Mouse (Mus musculus) spleen, postnatal 4 days (tissue): ENCODE measurements at regions not wholly inside any gene's neighbourhood (a gene's known extent, or its start where the extent isn't known, plus 50 kb on each side); places are given as distances from the start of the nearest gene placed in this dataset.

ENCODE experiments used
- DNase-seq, 2 experiments: peaks; one replicate each; pipeline ENCODE4 v3.0.0; 2022; ENCODE audit warnings: low spot score in 2 of 2

- no peak for DNase-seq
Observed at GRCm38 (mm10) chr4:119018573-119018972, 57.2 kb downstream of the Lao1 start.

GRCm38 (mm10) chr4:119019013-119019781 is 57.8 kb downstream of the Lao1 start:
- no peak for DNase-seq

- no peak for DNase-seq
Observed at GRCm38 (mm10) chr4:119022338-119022737, 61.0 kb downstream of the Lao1 start.

- DNase-seq = no peak
Observed at GRCm38 (mm10) chr4:119026237-119026861, 65.0 kb downstream of the Lao1 start.

GRCm38 (mm10) chr4:119028208-119028821 is 66.9 kb downstream of the Lao1 start:
- DNase-seq = peak in 1 of 2 experiments; percentile 34

- no peak for DNase-seq
Observed at GRCm38 (mm10) chr4:119029091-119029490, 67.7 kb downstream of the Lao1 start.

- no peak for DNase-seq
Observed at GRCm38 (mm10) chr4:119029735-119030134, 68.4 kb downstream of the Lao1 start.

GRCm38 (mm10) chr4:119030865-119031264 is 69.5 kb downstream of the Lao1 start:
- DNase-seq = no peak

- no peak for DNase-seq
Observed at GRCm38 (mm10) chr4:119033006-119033405, 71.6 kb downstream of the Lao1 start.

- DNase-seq = peak in 1 of 2 experiments; percentile 21
Observed at GRCm38 (mm10) chr4:119036582-119036981, 71.9 kb upstream of the Slc2a1 start.

- no peak for DNase-seq
Observed at GRCm38 (mm10) chr4:119040041-119040440, 68.5 kb upstream of the Slc2a1 start.

GRCm38 (mm10) chr4:119041616-119042015 is 66.9 kb upstream of the Slc2a1 start:
- DNase-seq = no peak

- no peak for DNase-seq
Observed at GRCm38 (mm10) chr4:119044005-119044677, 64.4 kb upstream of the Slc2a1 start.

- DNase-seq = no peak
Observed at GRCm38 (mm10) chr4:119044836-119045235, 63.7 kb upstream of the Slc2a1 start.

GRCm38 (mm10) chr4:119050867-119051353 is 57.6 kb upstream of the Slc2a1 start:
- DNase-seq = no peak

- DNase-seq = no peak
Observed at GRCm38 (mm10) chr4:119052537-119052936, 56.0 kb upstream of the Slc2a1 start.

- no peak for DNase-seq
Observed at GRCm38 (mm10) chr4:119053241-119053640, 55.3 kb upstream of the Slc2a1 start.

- no peak for DNase-seq
Observed at GRCm38 (mm10) chr4:119053680-119054079, 54.8 kb upstream of the Slc2a1 start.

GRCm38 (mm10) chr4:119054129-119054528 is 54.4 kb upstream of the Slc2a1 start:
- DNase-seq = no peak

- DNase-seq = no peak
Observed at GRCm38 (mm10) chr4:119057191-119057590, 51.3 kb upstream of the Slc2a1 start.

- DNase-seq = no peak
Observed at GRCm38 (mm10) chr4:119057826-119058225, 50.7 kb upstream of the Slc2a1 start.
